Comparison of ENCODE assay signal across 9 mouse cellular contexts in genomic region chr6:125071896-125072279, GRCm38 (mm10). TPM values are rescaled to one million over a fixed set of nuclear protein-coding genes. Genes with fewer than 3 reads are reported as not detected.
DNase-seq lines count a peak whose midpoint lies in the region; ATAC-seq and TF ChIP-seq lines count a peak whose summit lies in the region.
"Had no signal": no experiment of that assay in that cellular context is flagged by ENCODE, and none has a peak within 500 bp of the region (broad histone marks: within the 10 kb centered on the region; RNA-seq: fewer than 3 reads in every experiment).

No protein-coding gene starts in this region.

- no peaks in the 10 kb centered on the region for H3K9me3 ChIP-seq in forebrain, postnatal 0 days (ENCODE audit: low read length)
- no peaks in the 10 kb centered on the region for H3K9me3 ChIP-seq in neural tube, embryonic 15.5 days (replicated peaks)

- H3K4me1 ChIP-seq in thymus, adult 2 months (replicated peaks; ENCODE audit: control insufficient read depth, insufficient read depth, low read length): peaks cover 32% of the 10 kb centered on the region
- 0 out of 2 replicates have a peak, but pooled peaks cover 9% of the 10 kb centered on the region for H3K4me1 ChIP-seq in forebrain, postnatal 0 days (ENCODE audit: insufficient read depth)
- peaks cover 15% of the 10 kb centered on the region for H3K4me1 ChIP-seq in neural tube, embryonic 15.5 days

- TF ChIP-seq POLR2A in thymus, adult 2 months (IDR thresholded peaks at IDR 0.05; ENCODE audit: control insufficient read depth, extremely low read depth, insufficient read depth, low read length, poor library complexity): no peak

- H3K4me3 ChIP-seq in thymus, adult 2 months (ENCODE audit: control insufficient read depth, insufficient read depth, low read length): peak overlapping the region; percentile 29
- H3K4me3 ChIP-seq in forebrain, postnatal 0 days (ENCODE audit: low read depth, low read length): no peak overlapping the region
- H3K4me3 ChIP-seq in neural tube, embryonic 15.5 days (replicated peaks): no peak overlapping the region

- no peak for DNase-seq in frontal cortex, postnatal 25 days (ENCODE audit: low spot score in 2 of 2)
- DNase-seq in thymus, adult 2 months: peak; percentile 61
- DNase-seq in thymus, postnatal 25 days: no peak
- peak; percentile 90 for DNase-seq in forebrain, postnatal 0 days
- DNase-seq in left cerebral cortex, postnatal 36 days (ENCODE audit: low spot score in 2 of 2): peak; percentile 47 to 50

- peak; percentile 71 for ATAC-seq in frontal cortex, adult (ENCODE audit: low TSS enrichment)
- peak; percentile 80 for ATAC-seq in forebrain, postnatal 0 days
- peak; percentile 74 for ATAC-seq in neural tube, embryonic 15.5 days (ENCODE audit: low FRiP score)
- no peak for ATAC-seq in monocyte, adult 5-6 weeks (replicated peaks; ENCODE audit: insufficient number of reproducible peaks, low FRiP score, low TSS enrichment, poor library complexity, severe bottlenecking)
- ATAC-seq: Patski had no signal

- WGBS in thymus, adult 2 months: 1% methylated on average over 2 of the region's 2 CpGs
- 5% methylated on average over 2 of the region's 2 CpGs for WGBS in forebrain, postnatal 0 days
- WGBS in neural tube, embryonic 15.5 days: 12% methylated on average over 2 of the region's 2 CpGs

- TF ChIP-seq CTCF in thymus, adult 2 months (IDR thresholded peaks at IDR 0.05; ENCODE audit: borderline replicate concordance, control insufficient read depth, extremely low read depth, insufficient read depth, low read length, poor library complexity): no peak
- TF ChIP-seq CTCF in forebrain, postnatal 0 days (IDR thresholded peaks at IDR 0.05; ENCODE audit: low read depth): no peak

- no peaks in the 10 kb centered on the region for H3K36me3 ChIP-seq in thymus, adult 2 months (ENCODE audit: control insufficient read depth, insufficient read depth, low read length)
- H3K36me3 ChIP-seq in forebrain, postnatal 0 days (ENCODE audit: insufficient read depth): no peaks in the 10 kb centered on the region
- H3K36me3 ChIP-seq in neural tube, embryonic 15.5 days: no peaks in the 10 kb centered on the region

- H3K27me3 ChIP-seq in thymus, adult 2 months (ENCODE audit: control insufficient read depth, insufficient read depth, low read length): no peaks in the 10 kb centered on the region
- H3K27me3 ChIP-seq in forebrain, postnatal 0 days (ENCODE audit: insufficient read depth, low read length): no peaks in the 10 kb centered on the region
- H3K27me3 ChIP-seq in neural tube, embryonic 15.5 days (replicated peaks): no peaks in the 10 kb centered on the region
- H3K27me3 ChIP-seq: Patski had no signal

- H3K4me2 ChIP-seq in forebrain, postnatal 0 days (ENCODE audit: low read depth): no peak overlapping the region
- no peak overlapping the region for H3K4me2 ChIP-seq in neural tube, embryonic 15.5 days

- peak overlapping the region; percentile 34 for H3K27ac ChIP-seq in thymus, adult 2 months (ENCODE audit: control insufficient read depth, insufficient read depth, low read length)
- H3K27ac ChIP-seq in forebrain, postnatal 0 days (ENCODE audit: low read depth, low read length): peak overlapping the region; percentile 82
- peak overlapping the region; percentile 80 for H3K27ac ChIP-seq in neural tube, embryonic 15.5 days (replicated peaks)

- intact Hi-C loops in left cerebral cortex, postnatal 36 days (cut with DNase I): no loop called here

- H3K9ac ChIP-seq in forebrain, postnatal 0 days: no peak overlapping the region
- H3K9ac ChIP-seq in neural tube, embryonic 15.5 days (replicated peaks): peak overlapping the region; percentile 6; the same call in 1 of the 2 replicates

RNA-seq across cellular contexts. Expression of gene Lpar5, which starts 4.2 kb away (rescaled TPM):
- polyA plus RNA-seq in thymus, adult 2 months (2012; rRNA removed): 35.7 and 40.0 TPM in 2 replicates
- 0.38 and 0.71 TPM in 2 replicates for total RNA-seq in forebrain, postnatal 0 days (2014; rRNA removed)
- polyA plus RNA-seq in forebrain, postnatal 0 days (2015; fragmentation: Nextera tagmentation; extraction: Ambion mirVana): 0.59 and 0.61 TPM in 2 replicates
- total RNA-seq in left cerebral cortex, postnatal 36 days (2021): under 1 TPM; 0.48 to 0.84 TPM
- polyA plus RNA-seq in neural tube, embryonic 15.5 days (2015; fragmentation: Nextera tagmentation; extraction: Ambion mirVana): 1.0 and 1.2 TPM in 2 replicates
- 3.1 to 8.7 TPM (median 3.6 TPM) in 3 replicates for total RNA-seq in monocyte, adult 5-6 weeks (2017)
- polyA plus RNA-seq: Patski had no signal

RNA-seq across cellular contexts. Expression of gene Acrbp, which starts 22.4 kb away (rescaled TPM):
- 70.8 and 89.5 TPM in 2 replicates for polyA plus RNA-seq in thymus, adult 2 months (2012; rRNA removed)
- total RNA-seq in forebrain, postnatal 0 days (2014; rRNA removed): 11.3 and 12.2 TPM in 2 replicates
- 11.4 and 13.8 TPM in 2 replicates for polyA plus RNA-seq in forebrain, postnatal 0 days (2015; fragmentation: Nextera tagmentation; extraction: Ambion mirVana)
- total RNA-seq in left cerebral cortex, postnatal 36 days (2021): 10 to 100 TPM in 1 of 2 experiments, 1 to 10 TPM in 1; 8.3 to 13.4 TPM
- 17.3 and 21.5 TPM in 2 replicates for polyA plus RNA-seq in neural tube, embryonic 15.5 days (2015; fragmentation: Nextera tagmentation; extraction: Ambion mirVana)
- total RNA-seq in monocyte, adult 5-6 weeks (2017): 5.5 to 20.2 TPM (median 8.3 TPM) in 3 replicates

RNA-seq across cellular contexts. Expression of gene Chd4, which starts 23.9 kb away (rescaled TPM):
- 127 and 211 TPM in 2 replicates for polyA plus RNA-seq in thymus, adult 2 months (2012; rRNA removed)
- total RNA-seq in forebrain, postnatal 0 days (2014; rRNA removed): 121 and 141 TPM in 2 replicates
- 53.3 and 72.6 TPM in 2 replicates for polyA plus RNA-seq in forebrain, postnatal 0 days (2015; fragmentation: Nextera tagmentation; extraction: Ambion mirVana)
- total RNA-seq in left cerebral cortex, postnatal 36 days (2021): 100 to 1,000 TPM; 153 to 166 TPM
- 87.5 and 93.9 TPM in 2 replicates for polyA plus RNA-seq in neural tube, embryonic 15.5 days (2015; fragmentation: Nextera tagmentation; extraction: Ambion mirVana)
- total RNA-seq in monocyte, adult 5-6 weeks (2017): 275 to 395 TPM (median 283 TPM) in 3 replicates

RNA-seq across cellular contexts. Expression of gene Ing4, which starts 32.3 kb away (rescaled TPM):
- 96.8 and 99.4 TPM in 2 replicates for polyA plus RNA-seq in thymus, adult 2 months (2012; rRNA removed)
- total RNA-seq in forebrain, postnatal 0 days (2014; rRNA removed): 83.4 and 103 TPM in 2 replicates
- polyA plus RNA-seq in forebrain, postnatal 0 days (2015; fragmentation: Nextera tagmentation; extraction: Ambion mirVana): 102 and 111 TPM in 2 replicates
- 10 to 100 TPM; 55.2 to 63.9 TPM for total RNA-seq in left cerebral cortex, postnatal 36 days (2021)
- 129 and 133 TPM in 2 replicates for polyA plus RNA-seq in neural tube, embryonic 15.5 days (2015; fragmentation: Nextera tagmentation; extraction: Ambion mirVana)
- total RNA-seq in monocyte, adult 5-6 weeks (2017): 118 to 132 TPM (median 119 TPM) in 3 replicates

RNA-seq across cellular contexts. Expression of gene Nop2, which starts 59.8 kb away (rescaled TPM):
- 26.4 and 28.6 TPM in 2 replicates for polyA plus RNA-seq in thymus, adult 2 months (2012; rRNA removed)
- total RNA-seq in forebrain, postnatal 0 days (2014; rRNA removed): 47.2 and 56.0 TPM in 2 replicates
- polyA plus RNA-seq in forebrain, postnatal 0 days (2015; fragmentation: Nextera tagmentation; extraction: Ambion mirVana): 39.6 and 43.5 TPM in 2 replicates
- total RNA-seq in left cerebral cortex, postnatal 36 days (2021): 10 to 100 TPM; 26.4 to 26.6 TPM
- polyA plus RNA-seq in neural tube, embryonic 15.5 days (2015; fragmentation: Nextera tagmentation; extraction: Ambion mirVana): 47.8 and 58.0 TPM in 2 replicates
- total RNA-seq in monocyte, adult 5-6 weeks (2017): 15.9 to 23.8 TPM (median 23.2 TPM) in 3 replicates

Comparison
In these comparisons a context has a peak if more than half of its experiments do, and no peak if none do; other contexts are left out.
1. DNase-seq: peak in thymus, adult 2 months (single experiment), forebrain, postnatal 0 days (single experiment) and left cerebral cortex, postnatal 36 days (2 of 2); none in frontal cortex, postnatal 25 days (0 of 2) and thymus, postnatal 25 days (single experiment).
2. Peak in every context shown above with its lines, with median percentiles within 50 percentile points of each other: H3K27ac ChIP-seq.